Mouse (Mus musculus) 3134 (cell line): ENCODE data around the gene Plk5.

Experiments used
- DNase-seq: peaks from one replicate; pipeline ENCODE4 v3.0.0-alpha.2; 2011; ENCODE audit warnings: low spot score; ENCODE audit not compliant: insufficient read length; ENCODE audit errors: extremely low read depth

The Plk5 gene

DNA sequence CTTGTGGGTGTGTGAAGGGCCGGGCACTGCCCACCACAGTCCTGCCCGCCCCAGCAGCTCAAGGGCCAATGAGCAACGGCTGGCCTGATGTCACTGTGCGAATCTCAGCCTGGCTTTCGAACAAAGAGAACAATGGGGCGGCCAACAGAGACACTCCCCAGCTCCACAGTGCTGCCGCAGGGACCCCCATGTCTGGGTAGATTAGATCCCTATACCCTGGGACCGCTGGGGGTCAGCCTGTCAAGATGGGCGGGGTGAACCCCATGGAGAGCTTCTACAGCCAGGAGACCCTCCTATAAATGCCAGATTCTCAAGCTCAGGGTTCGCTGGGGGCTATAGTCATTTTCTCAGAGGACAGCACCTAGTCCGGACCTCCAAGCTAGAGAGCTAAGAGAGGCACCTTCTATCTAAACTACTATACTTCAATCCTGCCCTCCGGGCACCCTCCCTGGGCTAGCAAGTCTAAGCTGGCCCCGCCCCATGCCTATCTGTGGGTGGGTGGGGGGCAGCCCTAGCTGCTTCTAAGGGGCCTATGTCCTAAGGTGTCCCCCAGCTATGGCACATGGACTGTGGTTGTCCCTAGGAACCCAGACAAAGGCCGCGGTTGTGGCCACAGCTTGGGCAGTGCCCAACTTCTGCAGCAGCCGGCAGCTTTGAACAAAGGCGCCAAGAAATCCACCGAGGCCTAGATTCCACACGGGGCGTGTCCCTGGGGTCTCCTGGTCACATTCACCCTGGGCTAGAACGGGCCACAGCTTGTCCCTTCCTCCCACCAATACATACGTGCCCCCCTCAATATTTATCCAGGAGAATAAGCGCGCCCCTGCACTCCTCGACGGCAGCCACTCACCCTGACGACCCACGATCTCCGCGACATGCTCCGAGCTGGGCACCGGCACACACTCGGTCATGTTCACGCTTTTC, 29.8 kb downstream of the Plk5 start:
- peak; percentile 73 for DNase-seq

DNA sequence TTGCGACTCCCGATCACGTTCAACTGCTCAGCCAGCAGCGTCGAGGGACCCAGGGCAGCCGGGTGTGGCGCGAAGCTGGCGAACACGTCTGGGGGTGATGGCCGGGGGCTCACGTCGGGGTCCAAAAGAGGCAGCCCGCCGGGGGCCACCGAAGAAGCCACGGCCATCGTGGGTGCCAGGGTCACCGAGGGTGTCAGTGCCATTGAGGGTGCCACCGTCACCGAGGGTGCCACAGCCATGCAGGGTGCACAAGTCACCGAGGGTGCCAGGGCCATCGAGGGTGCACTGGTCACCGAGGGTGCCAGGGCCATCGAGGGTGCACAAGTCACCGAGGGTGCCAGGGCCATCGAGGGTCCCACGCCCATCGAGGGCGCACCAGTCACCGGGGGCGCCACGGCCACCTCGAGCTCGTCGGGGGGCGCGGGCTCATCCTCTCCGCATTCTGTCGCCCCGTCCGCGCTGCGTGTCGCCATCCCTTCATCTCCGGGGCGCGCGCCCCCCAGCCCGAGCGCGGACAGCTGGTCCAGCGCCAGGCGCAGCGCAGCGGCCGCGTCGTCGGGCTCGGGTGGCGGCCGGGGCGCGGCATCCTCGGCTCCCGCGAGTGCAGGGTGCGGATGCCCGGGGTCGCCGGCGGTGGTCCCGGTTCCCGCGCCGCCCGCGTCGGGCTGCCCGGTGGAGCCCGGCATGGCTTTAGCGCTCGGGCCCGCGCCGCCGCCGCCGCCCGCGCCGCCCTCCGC, 30.6 kb downstream of the Plk5 start:
- no peak for DNase-seq

DNA sequence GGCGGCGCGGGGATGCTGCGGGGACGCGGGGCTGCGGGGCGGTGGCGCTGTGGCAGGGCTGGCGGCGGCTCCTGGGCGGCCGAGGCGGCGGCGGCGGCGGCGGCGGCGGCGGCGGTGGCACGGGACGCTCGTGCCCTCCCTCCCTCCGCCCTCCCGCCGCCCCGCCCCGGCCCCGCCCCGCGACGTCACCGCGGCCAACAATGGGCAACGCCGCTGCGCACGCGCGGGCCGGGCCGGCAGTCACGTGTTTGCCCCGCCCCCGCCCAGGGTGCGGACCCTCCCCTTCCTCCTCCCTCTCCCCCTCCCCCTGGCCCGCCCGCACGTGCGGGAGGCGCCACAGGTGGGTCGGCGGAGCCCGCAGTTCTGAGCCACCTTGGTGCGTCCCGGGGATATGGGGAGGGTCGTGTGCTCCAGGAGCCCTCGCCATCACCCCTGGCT, 31.3 kb downstream of the Plk5 start, which contains the start of gene Mex3d:
Gene Mex3d, minus strand, starts transcription at position 138 of the 438 bp plus-strand sequence.
- peak; percentile 78 for DNase-seq

DNA sequence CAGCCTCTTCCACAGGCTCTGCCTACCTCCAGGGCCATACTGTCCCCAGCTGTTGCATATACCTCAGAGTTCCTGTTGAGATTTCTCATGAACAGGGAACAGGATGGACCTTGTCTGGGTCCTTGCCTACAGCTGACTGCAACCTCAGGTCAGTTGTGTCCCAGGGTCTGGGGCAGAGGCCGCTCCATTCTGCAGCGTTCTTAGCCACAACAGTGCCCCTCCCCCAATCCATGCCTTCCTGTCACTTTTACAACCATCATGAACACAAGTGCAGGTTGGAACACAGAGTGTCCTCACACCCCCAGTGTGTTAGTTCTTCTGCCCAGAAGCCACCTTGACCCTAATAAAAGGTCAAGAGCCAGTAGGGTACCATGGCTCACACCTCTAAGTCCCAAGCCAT, 32.5 kb downstream of the Plk5 start:
- DNase-seq: no peak

DNA sequence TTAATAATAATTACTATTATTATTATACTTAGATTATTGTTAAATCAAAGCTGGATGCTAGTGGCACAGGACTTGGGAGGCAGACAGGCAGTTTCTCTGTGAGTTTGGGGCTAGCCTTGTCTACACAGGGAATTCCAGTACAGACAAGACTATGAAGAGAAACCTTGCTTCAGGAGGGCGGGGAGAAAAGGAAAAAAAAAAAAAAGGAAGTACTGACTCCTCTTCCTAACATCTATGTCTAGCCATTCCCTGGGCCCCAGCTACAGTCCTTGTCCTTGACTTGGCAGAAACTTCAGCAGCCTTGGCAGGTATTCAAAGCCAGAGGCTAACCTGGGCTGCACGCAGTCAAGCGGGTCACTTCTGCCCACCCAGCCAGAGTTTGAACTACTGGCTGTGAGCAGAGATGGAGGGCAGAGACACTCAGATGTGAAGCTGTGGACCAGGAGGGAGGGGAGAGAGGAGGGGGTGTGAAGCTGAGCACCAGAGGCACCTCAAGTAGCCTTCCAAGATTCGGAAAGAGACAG, 33.0 kb downstream of the Plk5 start:
- no peak for DNase-seq

DNA sequence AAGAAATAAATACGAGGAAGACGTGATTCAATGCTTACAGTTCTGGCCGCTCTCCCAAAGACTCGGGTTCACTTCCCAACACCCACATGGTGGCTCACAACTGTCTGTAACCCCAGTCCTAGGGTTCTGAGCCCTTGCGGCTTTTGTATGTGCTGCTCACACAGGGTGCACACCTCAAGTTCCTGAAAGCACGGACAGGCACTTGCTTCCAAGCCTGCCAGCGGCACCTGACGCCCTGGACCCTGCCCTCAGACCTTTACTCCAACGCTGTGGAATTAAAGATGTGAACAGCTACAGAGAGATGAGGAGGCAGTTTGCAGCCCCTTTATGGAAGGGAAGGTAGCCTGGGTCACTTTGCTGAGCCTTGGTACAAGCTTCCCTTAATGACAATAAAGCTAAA, 34.4 kb downstream of the Plk5 start:
- no peak for DNase-seq

DNA sequence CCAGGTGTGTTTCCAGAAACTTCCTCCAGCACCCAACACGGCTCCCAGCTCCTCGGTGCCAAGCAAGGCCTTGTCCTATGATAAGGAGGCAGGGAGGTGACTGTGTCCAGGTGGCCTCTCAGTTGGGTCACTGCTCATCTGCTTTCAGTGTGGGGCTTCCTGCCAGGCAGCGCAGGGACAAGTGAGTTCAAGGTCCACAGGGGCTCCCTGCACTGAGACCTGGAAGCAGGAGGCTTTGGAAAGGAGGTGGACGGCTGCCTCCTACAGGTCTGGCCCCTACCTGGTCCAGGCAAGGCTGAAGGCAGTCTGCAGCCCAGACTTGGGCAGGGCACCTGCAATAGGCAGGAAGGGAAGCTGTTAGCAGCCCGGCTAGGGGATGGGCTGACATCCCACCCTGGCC, 36.4 kb downstream of the Plk5 start:
- DNase-seq: no peak

DNA sequence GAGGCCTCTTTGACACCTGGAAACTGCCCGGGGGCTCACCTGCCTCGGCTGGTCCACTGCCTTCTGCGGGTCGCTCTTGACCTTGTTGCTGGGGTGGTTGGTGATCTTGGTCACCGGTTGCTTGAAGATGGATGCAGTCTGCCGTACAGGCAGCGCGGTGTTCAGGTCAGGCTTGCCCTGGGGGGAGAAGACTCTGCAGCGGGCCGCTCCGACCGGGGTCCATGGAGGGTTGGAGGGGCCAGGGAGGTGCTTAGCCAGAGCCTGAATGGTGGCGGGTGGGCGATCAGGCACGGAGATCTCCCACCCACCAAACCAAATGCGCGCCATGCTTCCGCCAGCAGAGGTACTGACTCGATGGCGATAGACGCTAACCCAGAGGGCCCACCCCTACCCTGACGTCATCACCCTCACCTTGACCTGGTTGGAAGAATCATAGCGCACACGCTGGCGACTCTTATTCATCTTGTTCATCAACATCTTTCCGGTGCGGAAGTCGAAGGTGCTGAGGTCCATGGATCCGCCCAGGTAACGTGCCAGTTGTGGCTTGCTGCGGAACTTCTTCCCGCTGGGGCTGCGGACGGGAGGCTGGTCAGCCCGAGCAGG, 38.9 kb downstream of the Plk5 start:
- DNase-seq: no peak

DNA sequence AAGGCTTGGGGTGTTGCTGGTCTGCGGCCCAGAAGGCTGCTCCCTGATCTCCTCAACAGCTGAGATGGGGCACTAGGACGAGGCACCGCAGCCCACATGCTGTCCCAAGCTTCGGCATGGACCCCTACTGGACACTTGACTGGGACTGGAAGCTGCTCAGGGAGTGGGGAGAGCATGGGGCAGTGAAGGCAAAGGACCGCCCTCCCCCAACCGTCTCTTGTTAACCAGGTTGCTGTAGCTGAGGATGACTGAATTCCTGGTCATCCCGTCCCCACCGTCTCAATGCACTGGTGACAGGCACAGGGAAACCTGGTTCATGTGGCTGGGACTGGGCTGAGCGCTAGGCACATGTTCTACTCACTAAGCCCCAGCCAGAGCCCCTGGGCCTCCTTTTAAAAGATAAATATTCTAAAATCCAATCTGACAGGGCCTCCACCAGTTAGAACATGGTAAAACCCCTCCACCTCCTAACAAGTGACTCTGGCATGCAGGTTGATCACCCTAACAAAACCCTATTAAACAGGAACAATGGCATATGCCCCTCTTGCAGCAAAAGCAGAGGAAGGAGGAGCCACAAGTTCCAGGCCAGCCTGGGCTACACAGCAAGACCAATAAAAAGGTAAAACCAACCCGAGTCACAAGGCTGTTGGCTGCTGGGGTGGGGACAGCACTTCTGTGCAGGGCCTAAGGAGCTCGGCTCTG, 40.7 kb downstream of the Plk5 start:
- no peak for DNase-seq

DNA sequence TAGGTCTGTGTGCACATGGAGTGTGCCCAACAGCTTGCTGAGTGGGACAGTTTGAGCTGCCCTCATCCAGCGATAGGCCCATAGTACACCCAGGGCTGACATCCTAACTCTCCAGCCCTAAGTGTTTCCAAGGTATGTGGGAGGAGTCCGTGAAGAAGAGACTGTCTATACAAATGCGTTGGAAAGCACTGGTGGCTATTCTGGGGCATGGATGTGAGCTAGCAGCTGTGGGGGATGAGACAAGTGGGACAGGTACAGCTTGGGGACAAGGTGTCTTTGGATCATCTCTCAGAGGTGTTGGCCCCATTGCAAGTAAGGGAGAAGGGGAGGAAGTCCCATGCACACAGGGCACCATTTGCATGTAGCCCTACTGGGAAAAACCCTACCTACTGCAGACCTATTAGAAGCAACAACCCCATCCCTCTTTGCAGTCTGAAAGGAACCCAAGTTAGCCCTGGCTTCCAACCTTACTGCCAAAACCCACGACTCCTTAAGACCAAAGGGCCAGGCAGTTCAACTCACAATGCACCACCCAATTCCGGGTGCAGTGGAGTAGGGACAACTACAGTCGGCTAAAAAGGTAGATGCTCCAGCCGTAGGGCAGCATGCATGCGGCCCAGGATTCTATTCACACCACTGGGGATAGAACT, 41.4 kb downstream of the Plk5 start:
- DNase-seq: no peak

DNA sequence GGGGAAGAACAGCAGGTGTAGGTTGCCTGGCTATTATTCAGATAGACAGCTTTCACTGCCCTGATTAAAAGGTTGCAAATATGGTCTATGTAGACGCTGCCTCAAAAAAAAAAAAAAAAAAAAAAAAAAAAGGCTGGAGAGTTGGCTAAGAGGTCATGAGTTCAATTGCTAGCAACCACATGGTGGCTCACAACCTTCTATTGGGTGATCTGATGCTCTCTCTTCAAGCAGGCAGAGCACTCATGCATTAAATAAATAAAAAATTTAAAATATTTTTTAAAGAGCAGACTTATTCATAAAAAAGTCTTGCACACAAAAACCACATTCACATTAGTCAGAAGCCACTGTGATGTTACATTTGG, 41.9 kb downstream of the Plk5 start:
- DNase-seq: no peak

DNA sequence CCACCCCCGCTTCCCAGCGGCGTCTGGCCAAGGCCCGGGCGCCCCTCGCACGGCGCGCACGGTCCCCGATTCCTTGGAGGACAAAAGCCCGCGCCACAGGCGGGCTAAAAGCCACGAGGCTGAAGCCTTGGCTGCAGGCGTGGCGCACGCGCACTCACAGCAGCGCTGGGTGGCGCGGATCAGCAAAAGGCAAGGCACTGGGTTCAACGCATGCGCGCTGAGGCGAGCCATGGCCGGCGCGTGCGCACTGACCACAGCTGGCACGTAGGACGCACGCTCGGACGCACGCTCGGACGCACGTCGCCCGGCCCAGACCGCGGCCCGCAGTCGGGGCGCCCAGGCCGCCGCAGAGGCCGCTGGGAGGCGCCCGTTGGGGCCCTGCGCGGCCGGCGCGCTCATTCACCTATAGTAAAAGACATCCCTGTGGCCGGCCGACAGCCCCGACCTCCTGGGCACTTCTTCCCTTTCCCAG, 42.5 kb downstream of the Plk5 start:
- DNase-seq: peak; percentile 99

DNA sequence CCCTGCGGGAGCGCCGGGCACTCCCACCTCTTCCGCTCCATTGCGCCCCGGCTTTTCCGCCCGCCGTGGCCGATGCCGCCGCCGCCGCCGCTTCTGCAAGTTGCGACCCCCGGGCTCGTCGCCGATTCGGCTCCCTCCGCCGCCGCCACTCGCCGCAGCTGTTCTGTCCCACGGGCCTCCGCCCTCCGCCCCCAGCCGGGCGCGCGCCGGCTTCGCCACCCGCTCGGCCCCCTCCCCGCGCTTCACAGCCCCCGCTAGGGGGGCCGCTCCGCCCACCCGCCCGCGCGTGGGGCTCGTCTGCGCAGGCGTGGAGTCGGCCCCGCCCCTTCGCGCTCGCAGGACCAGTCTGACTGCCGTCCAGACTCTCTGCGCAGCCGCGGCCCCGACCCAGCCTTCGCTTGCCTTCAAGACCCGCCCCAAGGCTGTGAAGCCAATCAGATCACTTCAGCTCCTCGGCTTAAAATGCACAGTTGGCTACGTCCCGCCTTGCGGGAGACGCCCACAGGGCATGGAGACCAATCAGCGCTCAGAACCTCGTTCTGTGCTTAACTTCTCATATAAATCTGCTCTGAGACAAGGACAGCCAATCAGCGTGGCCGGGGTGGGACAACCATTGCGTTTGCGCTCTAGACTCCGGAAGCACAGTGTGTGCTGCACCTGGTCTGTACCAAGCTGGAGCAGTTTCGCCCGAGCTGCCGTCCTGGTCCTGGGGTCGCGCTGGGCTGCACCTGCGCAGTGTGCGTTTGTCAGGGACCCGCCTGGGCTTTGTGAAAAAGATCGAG, 43.1 kb downstream of the Plk5 start, which contains the start of gene Mbd3:
Gene Mbd3, minus strand, starts transcription at position 360 of the 782 bp plus-strand sequence.
- peak; percentile 99 for DNase-seq

DNA sequence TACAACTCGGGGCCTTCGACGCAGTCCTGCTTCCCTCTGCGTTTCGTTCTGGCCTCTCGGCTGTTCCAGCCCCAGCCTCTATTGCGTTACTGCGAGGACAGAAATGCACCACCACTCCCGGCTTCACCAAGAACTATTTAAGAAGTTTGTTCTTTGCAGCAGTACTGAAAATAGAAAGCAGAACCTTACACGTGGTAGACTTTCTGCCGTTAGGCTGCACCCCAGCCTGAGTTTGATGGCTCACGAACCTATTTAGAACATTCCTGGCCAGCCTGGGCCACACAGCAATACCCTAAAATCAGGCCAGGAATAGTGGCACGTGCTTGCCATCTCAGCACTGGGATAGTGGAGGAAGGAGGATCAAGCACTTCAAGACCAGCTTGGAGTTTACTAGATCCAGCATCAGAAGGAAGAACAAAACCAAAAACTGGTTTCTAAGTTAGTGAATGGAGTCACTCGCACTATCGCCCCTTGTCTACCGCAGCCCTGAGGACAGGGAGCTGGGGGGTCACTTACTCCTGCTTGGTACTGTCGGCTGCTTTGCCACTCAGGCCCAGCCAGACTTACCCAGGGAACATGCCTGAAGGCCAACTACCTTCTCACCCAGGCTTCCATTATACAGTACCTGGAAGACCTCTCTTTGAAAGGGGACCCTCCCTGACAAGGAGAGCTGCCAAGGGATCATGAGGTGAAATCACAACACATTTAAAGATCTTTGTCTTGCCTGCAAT, 43.9 kb downstream of the Plk5 start:
- DNase-seq: no peak

DNA sequence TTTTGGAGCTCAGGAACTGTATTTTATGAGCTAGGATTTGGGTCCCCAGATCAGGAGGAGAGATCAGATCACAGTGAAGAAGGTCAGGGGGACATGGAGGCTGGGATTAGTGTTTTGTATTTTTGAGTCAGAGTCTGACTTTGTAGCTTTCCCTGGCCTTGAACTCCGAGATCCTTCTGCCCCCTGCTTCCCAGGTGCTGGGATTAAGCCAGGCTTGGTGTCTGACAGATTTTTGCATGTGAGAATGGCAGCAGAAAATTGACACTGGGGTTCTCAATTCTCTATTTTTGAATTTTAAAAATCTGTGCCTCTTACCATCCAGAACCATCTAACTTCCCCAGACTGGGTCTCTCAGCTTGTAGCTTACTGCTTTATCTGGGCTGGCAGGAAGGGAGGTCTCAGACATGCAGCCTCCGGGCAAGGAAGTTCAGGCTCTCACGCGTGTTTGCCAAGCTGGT, 44.5 kb downstream of the Plk5 start:
- DNase-seq: no peak

DNA sequence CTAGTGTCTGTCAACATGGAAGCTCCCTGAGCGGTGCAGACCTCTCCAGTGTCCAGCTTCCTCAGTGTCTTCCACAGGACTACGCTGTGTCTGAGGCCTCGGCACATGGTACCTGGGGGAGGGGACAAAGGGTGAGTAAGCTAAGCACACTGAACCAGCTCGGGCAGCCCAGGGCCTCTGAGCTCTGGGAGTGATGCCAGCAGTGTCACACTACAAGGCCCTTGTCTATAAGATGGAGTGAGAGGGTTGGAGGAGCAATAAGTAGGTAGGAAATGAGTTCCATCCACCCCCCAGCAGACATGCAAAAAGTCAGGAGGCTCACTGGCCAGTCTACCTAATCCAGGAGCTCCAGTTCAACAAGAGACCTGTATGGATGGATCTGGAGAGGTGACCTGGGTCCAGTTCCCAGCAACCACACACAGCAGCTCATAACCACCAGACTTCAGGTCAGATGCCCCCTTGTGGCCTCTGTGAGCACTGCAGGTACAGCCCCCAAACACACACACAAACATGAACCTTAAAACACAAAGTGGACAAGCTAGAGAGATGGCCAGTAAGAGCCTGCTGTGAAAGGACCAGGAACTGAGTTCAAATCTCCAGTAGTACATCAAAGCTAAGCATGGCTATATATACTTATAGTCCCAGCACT, 46.9 kb downstream of the Plk5 start:
- no peak for DNase-seq

DNA sequence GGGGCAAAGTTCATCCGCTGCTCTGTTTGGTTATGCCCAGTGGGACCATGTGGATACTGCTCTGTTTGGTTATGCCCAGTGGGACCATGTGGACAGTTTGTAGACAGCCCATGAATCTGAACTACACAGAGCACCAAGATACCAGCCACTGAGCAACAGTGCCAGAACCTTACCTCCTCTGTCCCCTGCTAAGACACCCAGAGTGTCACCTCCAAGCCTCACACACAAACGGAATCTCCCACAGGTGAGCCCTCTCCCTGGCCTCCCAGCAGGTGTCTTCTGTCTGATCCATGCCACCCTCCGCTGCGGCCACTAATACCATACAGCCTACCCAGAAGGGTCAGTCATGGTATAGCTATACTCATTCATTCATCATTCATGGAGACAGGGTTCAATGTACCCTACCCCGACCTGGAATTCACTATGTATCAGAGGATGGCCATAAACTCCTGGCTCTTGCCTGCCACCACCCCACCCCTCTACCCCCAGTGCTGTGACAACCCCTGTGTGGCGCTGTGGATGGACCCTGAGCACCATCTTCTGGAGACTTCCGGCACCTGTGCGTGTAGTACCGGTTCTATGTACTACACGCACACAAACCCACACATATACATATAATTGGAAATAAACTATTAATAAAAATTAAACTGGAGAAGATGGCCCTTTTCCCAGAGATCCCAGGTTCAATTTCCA, 49.4 kb downstream of the Plk5 start:
- no peak for DNase-seq
